Mouse (Mus musculus) megakaryocyte progenitor cell, adult 5-6 weeks (primary cell): Measurements from ENCODE around the gene Atp5d. TPM values are rescaled to one million over a fixed set of nuclear protein-coding genes. Genes with fewer than 3 reads are reported as not detected.

ENCODE experiments used
- ATAC-seq: replicated peaks from 2 replicates; pipeline ENCODE4 v1.8.0; 2016; ENCODE audit warnings: mild to moderate bottlenecking, moderate TSS enrichment, inconsistent platforms; ENCODE audit not compliant: poor library complexity
- total RNA-seq, 2 experiments: library from RNA; stranded (forward) in 1 of 2; stranded (reverse) in 1 of 2; fragments of 157-497, 149-512 nt in 1 of 2; fragments of 200-1000 nt in 1 of 2; gene quantifications; 2 replicates each; pipeline versions ENCODE4 v1.2.3 to v1.2.4; 2015 to 2017

The Atp5d gene
- total RNA-seq, 2 experiments from 2014 or later: 39.3 to 199 TPM

GRCm38 (mm10) chr10:80152071-80152872 is 13.8 kb downstream of the Atp5d start:
- no peak for ATAC-seq

DNA sequence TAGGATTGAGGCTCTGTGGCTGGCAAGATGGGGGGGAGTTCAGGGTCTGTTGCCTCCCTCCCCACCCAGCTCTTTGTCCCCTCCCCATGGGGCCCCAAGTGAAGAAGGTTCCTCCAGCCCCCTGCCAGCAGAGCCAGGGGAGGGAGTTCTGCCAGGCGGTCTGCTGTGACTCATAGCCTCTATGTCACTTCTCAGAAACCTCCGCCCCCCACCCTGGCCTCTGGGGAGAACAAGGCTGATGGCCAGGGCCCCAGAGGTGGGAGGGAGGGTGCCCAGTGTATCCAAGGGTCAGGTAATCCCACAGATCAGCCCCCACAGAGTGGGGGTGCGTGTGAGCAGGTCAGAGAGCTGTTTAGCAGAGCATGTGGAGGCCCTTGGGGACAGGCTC is 14.4 kb downstream of the Atp5d start:
- ATAC-seq: no peak

DNA sequence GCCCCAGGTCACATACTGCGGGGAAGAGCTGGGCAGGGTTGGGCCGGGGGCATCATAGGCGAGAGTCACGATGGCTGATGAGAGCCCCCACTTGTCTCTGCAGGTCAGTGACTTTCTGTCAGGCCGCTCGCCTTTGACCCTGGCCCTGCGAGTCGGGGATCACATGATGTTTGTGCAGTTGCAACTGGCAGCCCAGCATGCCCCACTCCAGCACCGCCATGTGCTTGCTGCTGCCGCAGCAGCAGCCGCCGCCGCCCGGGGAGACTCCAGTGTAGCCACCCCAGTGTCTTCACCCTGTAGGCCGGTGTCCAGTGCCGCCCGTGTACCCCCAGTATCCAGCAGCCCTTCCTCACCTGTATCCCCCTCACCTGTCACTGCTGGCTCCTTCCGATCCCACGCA is 15.3 kb downstream of the Atp5d start:
- ATAC-seq: no peak

GRCm38 (mm10) chr10:80154384-80154783 is 16.0 kb downstream of the Atp5d start:
- ATAC-seq: no peak

DNA sequence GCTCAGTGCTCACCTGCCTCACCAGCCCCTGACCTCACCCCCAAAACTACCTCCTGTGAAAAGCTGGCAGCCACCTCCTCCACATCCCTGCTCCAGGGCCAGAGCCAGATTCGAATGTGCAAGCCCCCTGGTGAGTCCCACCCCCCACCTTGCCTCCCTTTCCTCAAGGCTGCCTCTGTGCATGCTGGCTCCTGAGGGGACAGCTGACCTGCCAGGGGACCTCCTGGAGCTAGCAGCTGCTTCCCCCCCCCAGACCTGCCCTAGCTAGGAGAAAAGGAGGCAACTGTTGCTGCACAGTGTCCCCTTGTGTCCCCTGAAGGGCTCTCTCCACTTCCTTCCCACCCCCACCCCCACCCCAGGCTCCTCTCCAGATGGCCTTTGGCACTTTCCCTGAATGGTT is 16.8 kb downstream of the Atp5d start:
- ATAC-seq: no peak

GRCm38 (mm10) chr10:80156002-80156751 is 17.7 kb downstream of the Atp5d start:
- no peak for ATAC-seq

- ATAC-seq: no peak
These were observed 18.3 kb downstream of the Atp5d start for GRCm38 (mm10) chr10:80156752-80157053.

DNA sequence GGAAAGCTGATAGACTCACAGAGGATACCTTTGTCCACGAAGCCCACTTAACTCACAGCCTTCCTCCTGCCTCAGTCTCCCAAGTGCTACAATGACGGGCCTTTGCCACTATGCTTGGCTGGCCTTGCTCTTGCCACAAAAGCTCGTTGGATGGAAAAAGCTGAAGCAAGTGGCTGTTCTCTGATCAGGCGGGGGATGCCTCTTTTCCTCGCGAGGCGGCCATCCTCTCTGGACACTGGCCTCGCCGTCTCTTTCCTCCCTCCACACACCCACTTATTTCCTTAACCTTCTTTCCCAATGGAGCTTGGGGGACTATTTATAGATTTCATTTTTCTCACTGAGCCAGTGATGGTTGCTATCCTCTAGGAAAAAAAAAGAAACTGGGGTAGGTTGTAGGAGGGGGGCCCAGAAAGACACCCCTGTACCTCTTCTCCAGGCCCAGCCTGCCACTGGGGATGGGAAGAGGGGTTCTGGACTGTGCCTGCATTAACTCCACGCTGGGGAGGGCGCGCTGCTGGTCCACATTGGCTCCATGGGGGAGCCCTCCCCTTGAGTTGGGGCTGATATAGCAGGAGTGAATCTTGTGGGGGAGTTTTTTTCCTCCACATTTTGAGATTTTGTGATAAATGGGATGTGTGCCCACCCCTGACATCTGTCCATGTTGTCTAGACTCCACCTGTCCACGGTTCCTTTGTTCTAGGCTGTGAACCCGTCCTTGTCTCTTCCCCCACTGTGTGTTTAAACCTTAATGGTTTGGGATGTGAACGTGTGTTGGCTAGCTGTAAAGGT is 18.9 kb downstream of the Atp5d start:
- no peak for ATAC-seq

GRCm38 (mm10) chr10:80158307-80158986 is 20.0 kb downstream of the Atp5d start:
- peak; percentile 21 for ATAC-seq

DNA sequence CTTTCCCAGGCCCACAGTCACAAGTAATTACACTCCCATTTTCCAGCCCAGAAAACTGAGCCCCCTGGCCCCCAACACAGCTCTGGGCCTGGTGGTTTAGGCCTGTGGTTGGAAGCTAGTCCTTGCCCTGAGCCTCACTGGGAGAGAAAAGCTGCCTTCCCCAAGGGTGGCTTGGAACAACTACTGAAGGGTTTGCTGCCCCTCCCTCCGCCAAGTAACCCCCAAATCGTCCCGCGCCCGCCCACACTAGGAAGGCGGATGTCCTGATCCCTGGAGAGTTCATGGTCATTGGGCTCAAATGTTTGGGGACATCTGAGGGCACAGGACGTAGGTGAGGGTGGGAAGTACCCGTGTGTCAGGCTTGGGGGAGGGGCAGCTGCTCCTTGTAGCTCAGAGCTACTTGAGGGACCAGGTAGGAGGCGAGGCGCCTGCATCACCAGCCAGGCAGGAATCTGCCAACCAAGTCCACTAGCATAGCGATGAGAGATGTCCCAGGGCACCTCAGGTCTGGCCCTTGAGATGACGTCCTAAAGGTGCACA is 20.7 kb downstream of the Atp5d start:
- ATAC-seq: peak; percentile 2

DNA sequence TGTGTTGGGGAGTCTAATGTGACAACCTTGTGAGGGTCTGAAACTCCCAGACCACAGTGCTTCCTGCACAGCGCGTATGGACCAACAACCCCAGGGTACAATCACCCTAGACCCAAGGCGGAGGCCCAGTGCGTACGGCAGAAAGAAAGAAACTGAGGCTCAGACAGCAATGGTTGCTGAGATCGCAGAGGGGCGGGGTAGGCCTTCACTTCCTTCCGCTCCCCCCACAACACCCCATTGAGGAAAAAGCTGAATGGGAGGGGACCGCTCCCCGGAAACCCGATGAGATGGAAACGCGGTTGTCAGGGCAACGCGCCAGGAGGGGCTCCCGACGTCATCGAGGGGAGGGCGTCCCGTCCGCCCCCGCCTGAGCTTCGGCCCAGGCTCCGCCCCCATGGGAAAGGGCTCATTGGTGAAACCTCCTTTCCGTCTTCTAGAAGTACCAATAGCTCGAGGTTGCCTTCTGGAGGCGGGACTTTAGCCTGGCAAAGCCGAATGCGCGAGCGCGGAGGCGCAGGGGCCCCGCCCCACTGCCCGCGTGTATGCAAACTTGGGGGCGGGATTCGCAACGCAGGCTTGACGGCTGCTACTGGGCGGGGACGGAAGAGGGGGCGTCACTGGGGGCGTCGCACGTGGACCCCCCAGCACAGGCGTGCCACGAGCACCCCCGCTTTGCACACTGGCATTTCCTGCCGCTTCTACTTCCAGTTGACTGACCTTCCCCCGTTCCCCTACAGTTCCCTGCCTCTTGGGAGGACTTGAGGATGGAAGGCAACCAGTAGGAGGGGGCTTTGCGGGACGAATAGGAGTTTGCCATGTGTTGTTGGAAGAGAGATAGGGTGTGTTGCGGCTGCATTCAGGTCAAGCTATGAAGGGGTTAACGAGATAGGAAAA is 21.4 kb downstream of the Atp5d start:
- ATAC-seq: peak; percentile 84

DNA sequence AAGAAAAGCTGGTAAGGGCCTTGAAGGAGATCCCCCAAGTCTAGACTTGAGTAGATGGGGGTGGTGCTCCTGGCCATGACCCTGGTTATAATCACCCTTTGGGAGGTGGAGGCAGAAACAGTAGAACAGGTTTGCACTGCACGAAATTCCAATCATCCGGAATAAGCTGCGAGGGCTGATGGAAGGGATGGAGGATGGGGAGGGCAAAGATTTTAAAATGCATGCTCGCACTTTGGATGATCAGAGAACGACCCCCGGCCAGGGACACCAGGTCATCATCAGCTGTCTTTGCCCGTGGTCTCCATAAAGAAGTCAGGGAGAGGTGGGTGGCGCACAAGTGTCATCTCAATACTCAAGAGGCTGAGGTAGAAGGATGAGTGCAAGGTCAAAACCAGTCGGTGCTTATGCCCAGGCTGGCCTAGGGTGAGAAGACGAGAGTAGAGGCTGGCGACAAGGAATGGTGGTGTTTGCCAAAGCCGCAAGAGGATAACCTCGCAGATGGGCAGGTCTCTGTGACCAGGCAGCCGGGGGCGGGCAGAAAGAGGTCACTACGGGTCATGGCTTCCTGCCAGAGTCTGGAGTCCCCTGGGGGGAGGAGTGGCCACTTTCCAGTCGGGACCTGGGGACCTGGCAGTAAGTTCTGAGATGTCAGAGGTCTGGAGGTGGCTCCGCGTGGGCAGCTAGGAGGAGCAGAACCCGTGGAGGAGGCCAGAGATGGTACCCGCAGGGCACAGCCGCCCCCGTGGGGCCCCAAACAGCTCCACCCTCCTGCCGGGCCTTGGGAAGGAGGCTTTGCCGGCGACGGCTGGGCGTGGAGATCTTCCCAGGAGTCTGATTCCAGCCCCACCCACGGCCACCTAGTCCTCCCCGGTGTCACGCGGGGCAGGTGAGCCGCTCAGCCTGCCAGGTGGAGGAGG is 22.3 kb downstream of the Atp5d start:
- ATAC-seq: no peak; the same call in 1 of the 2 replicates

DNA sequence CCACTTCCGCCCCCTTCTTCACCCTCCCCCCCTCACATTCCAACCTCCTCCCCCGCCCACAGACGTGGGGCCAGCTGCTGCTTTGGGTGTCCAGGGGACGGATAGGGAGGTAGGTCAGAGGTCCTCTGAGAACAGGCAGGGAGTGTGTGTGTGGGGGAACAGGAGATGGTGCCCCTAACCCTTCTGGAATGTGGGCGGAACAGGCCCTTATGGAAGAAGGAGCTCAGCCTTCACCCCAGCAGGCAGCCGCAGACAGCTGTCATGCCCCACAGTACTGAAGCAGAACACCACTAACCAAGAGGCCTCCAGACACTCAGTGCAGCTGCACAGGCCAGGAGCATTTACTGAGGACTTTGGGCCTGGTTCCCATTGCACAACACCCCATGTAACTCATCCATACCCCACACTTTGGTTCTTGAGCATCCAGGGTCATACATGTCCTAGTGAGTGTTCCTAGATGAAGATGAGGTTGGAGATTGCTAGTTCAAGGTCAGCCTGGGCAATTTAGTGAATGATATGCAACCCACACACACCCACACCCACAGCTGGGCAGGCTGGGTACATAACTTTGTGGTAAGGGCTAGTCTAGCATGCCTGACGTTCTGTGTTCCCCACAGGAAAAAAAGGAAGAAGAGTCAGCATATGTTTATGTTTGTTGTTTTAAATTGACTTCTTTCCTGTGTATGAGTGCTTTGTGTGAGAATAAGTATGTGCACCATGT is 23.2 kb downstream of the Atp5d start:
- ATAC-seq: no peak

- ATAC-seq: no peak
These were observed 23.8 kb downstream of the Atp5d start for GRCm38 (mm10) chr10:80162243-80162608.

DNA sequence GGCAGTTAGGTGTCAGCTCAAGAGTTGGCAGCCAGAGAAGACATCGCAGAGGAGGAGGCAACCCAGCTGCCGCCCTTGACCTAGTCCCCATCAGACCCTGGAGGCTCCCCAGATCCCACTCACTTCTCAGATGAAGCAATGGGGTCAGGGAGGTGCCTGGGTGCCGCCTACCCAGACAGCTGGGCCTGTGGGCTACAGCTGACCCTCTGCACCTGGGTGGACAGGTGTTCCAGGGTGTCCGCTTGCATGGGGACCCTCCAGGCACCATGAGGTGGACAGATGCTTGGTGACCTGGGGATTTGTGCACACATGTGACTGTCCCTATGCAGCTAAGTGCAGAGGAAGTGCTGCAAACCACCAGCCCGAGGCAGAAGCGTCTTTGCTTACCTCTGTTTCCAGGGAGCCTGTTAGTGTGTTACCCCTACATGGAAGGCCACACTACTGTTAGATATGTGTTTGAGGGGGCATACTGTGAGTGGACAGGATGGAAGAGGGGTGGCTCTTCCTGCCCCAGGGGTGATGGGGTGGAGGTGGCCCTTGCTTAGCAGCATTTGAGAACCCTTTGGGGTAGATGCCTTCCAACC is 24.4 kb downstream of the Atp5d start:
- no peak for ATAC-seq

GRCm38 (mm10) chr10:80163721-80164120 is 25.3 kb downstream of the Atp5d start:
- no peak for ATAC-seq

DNA sequence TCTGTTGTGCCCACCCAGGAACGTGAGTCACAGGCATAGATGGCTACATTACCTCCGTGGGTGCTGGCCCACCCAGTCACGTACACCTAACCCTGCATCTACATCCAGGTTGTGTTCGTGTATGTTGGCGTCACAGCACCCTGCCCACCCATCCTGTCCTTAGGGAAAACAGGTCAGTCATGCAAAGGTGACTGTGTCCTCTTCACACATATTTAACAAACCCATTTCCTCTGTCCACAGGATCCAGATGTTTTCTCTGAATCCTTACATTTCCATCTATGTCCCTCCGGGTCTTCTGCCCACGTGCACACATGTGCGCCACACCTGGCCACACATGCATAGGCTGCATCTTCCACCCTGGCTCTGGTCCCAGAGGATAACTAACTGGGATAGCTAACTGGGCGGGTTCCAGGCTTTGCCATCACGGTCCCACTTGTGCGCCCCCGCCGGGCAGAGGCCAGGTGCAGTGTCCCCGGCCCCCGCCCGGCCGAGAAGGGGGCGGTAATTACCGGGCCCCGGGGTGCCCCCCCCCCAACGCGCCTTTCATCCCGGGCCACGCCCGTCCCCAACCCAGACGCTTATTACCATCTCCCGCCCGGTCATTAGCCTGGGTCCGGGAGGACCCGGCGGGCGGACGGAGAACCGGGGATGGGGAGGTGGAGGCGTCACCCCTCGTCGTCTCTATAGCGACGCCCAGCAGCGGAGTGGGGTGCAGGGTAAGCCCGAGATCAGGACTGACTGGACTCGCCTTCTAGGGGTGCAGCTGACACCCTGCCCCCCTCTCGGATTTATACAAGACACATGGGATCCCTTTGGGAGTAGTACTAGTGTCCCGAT is 25.9 kb downstream of the Atp5d start:
- ATAC-seq: no peak
